Mouse (Mus musculus) urinary bladder, postnatal 0 days (tissue): ENCODE measurements around the gene Gdpd3. TPM values are rescaled to one million over a fixed set of nuclear protein-coding genes. Genes with fewer than 3 reads are reported as not detected.

Experiments used
- polyA plus RNA-seq: library from polyadenylated mRNA; unstranded; fragments of >200 nt; fragmentation: Nextera tagmentation; extraction: Ambion mirVana; gene quantifications from 2 replicates; pipeline ENCODE4 v1.2.1, GENCODE M21; 2015

Gdpd3 gene
- 7.6 and 8.7 TPM in 2 replicates for polyA plus RNA-seq

GRCm38 (mm10) chr7:126766201-126766600, at the start of gene Gdpd3:
Gene Gdpd3, plus strand, starts transcription at chr7:126766334.

DNA sequence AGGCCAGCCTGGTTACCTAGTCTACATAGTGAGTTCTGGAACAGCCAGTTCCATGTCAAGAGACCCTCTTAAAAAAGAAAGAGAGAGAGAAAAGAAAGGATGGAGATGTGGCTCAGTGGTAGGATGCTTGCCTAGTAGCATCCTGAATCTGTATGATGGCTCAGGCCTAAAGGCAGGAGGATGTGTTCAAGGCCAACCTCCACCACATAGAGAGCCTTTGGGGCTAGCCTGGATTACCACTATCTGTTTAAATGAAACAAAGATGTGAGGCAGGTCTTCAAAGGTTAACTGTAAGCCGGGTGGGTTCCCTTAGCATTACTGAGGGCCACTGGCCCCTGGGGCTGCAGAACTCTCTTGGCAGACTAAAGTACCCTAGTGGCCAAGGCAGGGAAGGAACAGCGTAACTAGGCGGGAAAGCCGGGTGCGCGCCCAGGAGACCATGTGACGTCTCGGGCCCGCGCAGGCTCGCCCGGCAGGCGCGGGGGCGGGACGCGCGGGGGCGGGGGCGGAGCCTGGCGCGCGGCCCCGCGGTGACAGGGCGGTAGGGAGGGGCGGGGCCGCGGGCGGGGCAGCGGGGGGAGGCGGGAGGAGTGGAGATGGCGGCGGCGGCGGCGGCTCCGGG, 7.0 kb upstream of the Gdpd3 start, which contains the start of gene Mapk3:
Gene Mapk3 (plus strand): TSS at position 552 of the 622 bp plus-strand sequence.

GRCm38 (mm10) chr7:126776598-126777057, 10.5 kb downstream of the Gdpd3 start, which contains the start of gene Ypel3:
Gene Ypel3, plus strand, starts transcription at chr7:126776955.

GRCm38 (mm10) chr7:126780971-126781635, 15.0 kb downstream of the Gdpd3 start, which contains the start of gene Tbx6:
Gene Tbx6, plus strand, starts transcription at chr7:126781483.

GRCm38 (mm10) chr7:126791851-126792720, 26.0 kb downstream of the Gdpd3 start, which contains the start of gene Ppp4c:
Gene Ppp4c, minus strand, starts transcription at chr7:126792496.

DNA sequence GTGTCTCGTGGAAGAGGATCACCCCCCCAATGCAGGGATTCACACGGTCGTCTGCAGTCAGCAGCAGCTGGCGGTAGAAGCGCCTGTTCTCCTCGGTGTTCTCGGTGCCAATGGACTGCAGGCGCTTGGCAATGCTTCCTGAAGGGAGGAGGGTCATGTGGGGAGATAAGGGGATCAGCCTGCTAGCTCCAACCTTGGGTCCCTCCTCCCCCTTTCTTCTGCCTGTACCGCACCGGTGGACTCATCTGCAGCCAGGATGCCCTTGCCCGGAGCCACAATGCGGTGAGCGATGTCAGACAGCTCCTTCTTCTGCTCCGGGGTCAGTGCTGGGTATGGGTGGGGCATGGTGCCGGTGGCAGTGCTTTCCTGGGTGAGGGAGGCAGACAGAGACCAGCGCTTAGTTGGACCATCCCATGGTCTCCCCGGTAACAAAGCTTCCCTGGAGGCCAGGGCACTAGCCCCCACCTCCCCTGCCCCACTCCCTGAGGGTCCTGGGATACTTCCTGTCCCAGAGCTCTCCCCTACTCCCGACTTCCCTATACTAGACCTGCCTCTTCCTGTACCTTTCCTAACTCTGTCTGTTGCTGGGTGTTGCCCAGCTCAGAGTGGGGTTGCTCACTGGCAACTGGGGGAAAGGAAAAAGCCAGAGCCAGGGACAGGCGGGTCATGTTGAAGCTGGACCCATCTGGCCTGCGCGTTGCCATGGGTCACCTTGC, 31.4 kb downstream of the Gdpd3 start, which contains the start of gene Fam57b:
Gene Fam57b (plus strand): TSS at position 258 of the 716 bp plus-strand sequence.

Other genes with a start within 250 kb of the Gdpd3 start
- 152 and 161 TPM in 2 replicates for gene Eif3c, start 199.9 kb upstream of the Gdpd3 start, polyA plus RNA-seq
- gene Apobr, start 181.4 kb upstream of the Gdpd3 start, polyA plus RNA-seq, result 2.1 and 3.6 TPM in 2 replicates
- 17.2 and 19.0 TPM in 2 replicates for gene Cln3, start 180.5 kb upstream of the Gdpd3 start, polyA plus RNA-seq
- gene Il27, start 171.4 kb upstream of the Gdpd3 start, polyA plus RNA-seq, result not detected in 2 replicates
- gene Nupr1, start 135.5 kb upstream of the Gdpd3 start, polyA plus RNA-seq, result 62.7 and 73.5 TPM in 2 replicates
- 24.1 and 28.7 TPM in 2 replicates for gene Sgf29, start 117.0 kb upstream of the Gdpd3 start, polyA plus RNA-seq
- gene Sult1a1, start 89.9 kb upstream of the Gdpd3 start, polyA plus RNA-seq, result 16.8 and 17.8 TPM in 2 replicates
- gene Bola2, start 70.9 kb upstream of the Gdpd3 start, polyA plus RNA-seq, result 81.7 and 98.8 TPM in 2 replicates
- 4.7 and 5.1 TPM in 2 replicates for gene Slx1b, start 70.5 kb upstream of the Gdpd3 start, polyA plus RNA-seq
- gene Coro1a, start 58.5 kb upstream of the Gdpd3 start, polyA plus RNA-seq, result 15.1 and 33.5 TPM in 2 replicates
- 58.5 and 65.2 TPM in 2 replicates for gene Mapk3, start 6.7 kb upstream of the Gdpd3 start, polyA plus RNA-seq
- gene Ypel3, start 10.6 kb downstream of the Gdpd3 start, polyA plus RNA-seq, result 67.6 and 97.6 TPM in 2 replicates
- 0.12 and 0.15 TPM in 2 replicates for gene Tbx6, start 15.1 kb downstream of the Gdpd3 start, polyA plus RNA-seq
- gene Ppp4c, start 26.2 kb downstream of the Gdpd3 start, polyA plus RNA-seq, result 111 and 119 TPM in 2 replicates
- 0.17 and 0.30 TPM in 2 replicates for gene Fam57b, start 31.3 kb downstream of the Gdpd3 start, polyA plus RNA-seq
- not detected in 2 replicates for gene 4930451I11Rik, start 65.3 kb downstream of the Gdpd3 start, polyA plus RNA-seq
- 0.08 TPM in 1 of 2 replicates, not detected in the other for gene Doc2a, start 81.1 kb downstream of the Gdpd3 start, polyA plus RNA-seq
- gene Hirip3, start 95.6 kb downstream of the Gdpd3 start, polyA plus RNA-seq, result 9.5 and 10.4 TPM in 2 replicates
- gene Ino80e, start 96.0 kb downstream of the Gdpd3 start, polyA plus RNA-seq, result 45.1 and 48.6 TPM in 2 replicates
- gene Taok2, start 118.4 kb downstream of the Gdpd3 start, polyA plus RNA-seq, result 18.7 and 20.2 TPM in 2 replicates
- gene Tmem219, start 156.6 kb downstream of the Gdpd3 start, polyA plus RNA-seq, result 34.6 and 38.2 TPM in 2 replicates
- 9.1 and 9.7 TPM in 2 replicates for gene Kctd13, start 162.5 kb downstream of the Gdpd3 start, polyA plus RNA-seq
- gene Asphd1, start 183.2 kb downstream of the Gdpd3 start, polyA plus RNA-seq, result not detected in 2 replicates
- gene Sez6l2, start 184.2 kb downstream of the Gdpd3 start, polyA plus RNA-seq, result 0.19 and 0.22 TPM in 2 replicates
- gene Cdipt, start 209.6 kb downstream of the Gdpd3 start, polyA plus RNA-seq, result 95.8 and 103 TPM in 2 replicates
- 1.7 and 1.9 TPM in 2 replicates for gene Cdiptos, start 209.8 kb downstream of the Gdpd3 start, polyA plus RNA-seq
- 34.3 and 38.8 TPM in 2 replicates for gene Mvp, start 248.3 kb downstream of the Gdpd3 start, polyA plus RNA-seq